In the genomic region with DNA sequence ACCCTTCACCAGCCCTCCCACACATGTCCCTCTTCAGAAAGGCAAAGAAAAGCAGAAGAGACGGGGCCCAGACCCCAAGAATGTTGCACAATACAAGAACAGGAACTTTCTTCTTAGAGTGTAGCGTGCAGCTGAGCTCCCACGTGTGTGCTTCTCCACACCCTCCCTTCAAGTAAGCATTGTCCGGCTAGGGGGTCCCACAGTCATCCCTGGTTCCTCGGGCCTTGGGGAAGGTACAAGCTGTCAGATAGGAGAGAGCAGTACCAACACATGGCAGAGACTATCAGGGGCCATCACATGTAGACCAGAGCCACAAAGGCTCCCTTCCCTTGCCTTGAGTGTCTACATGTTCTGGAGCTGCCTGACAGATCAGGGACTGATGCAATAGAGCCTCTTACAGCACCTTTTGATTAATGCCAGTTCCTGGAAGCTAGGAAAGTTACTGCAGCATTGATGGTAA, we compare ENCODE assay signal across 19 mouse cellular contexts. TPM values are rescaled to one million over a fixed set of nuclear protein-coding genes. Genes with fewer than 3 reads are reported as not detected.
A peak's percentile ranks its signal among the peaks of the same experiment; 100 is the strongest.
DNase-seq lines count a peak whose midpoint lies in the region; ATAC-seq and TF ChIP-seq lines count a peak whose summit lies in the region.
"Had no signal": no experiment of that assay in that cellular context is flagged by ENCODE, and none has a peak within 500 bp of the region (broad histone marks: within the 10 kb centered on the region; RNA-seq: fewer than 3 reads in every experiment).

No protein-coding gene starts in this region.

- no peaks in the 10 kb centered on the region for H3K36me3 ChIP-seq in forebrain, embryonic 10.5 days (replicated peaks)
- H3K36me3 ChIP-seq in forebrain, embryonic 15.5 days: no peaks in the 10 kb centered on the region
- H3K36me3 ChIP-seq in lung, postnatal 0 days (ENCODE audit: insufficient read depth, low read length): no peaks in the 10 kb centered on the region
- H3K36me3 ChIP-seq: embryonic facial prominence, embryonic 15.5 days; G1E; limb, embryonic 12.5 days had no signal

- no peak overlapping the region for H3K4me3 ChIP-seq in forebrain, embryonic 10.5 days
- H3K4me3 ChIP-seq in forebrain, embryonic 15.5 days: no peak overlapping the region
- H3K4me3 ChIP-seq in lung, postnatal 0 days (ENCODE audit: low read depth, low read length): no peak overlapping the region
- H3K4me3 ChIP-seq in lung, adult 2 months (replicated peaks; ENCODE audit: extremely low read depth, low read depth, low read length): no peak overlapping the region
- H3K4me3 ChIP-seq: embryonic facial prominence, embryonic 15.5 days; limb, embryonic 12.5 days; myocyte had no signal

- no peak for ATAC-seq in forebrain, embryonic 15.5 days (replicated peaks)
- peak; percentile 54 for ATAC-seq in lung, postnatal 0 days
- ATAC-seq in common myeloid progenitor, adult 5-6 weeks (replicated peaks; ENCODE audit: low read depth, poor library complexity, severe bottlenecking): peak; percentile 75
- ATAC-seq: activated CD4-positive, CD25-positive, alpha-beta regulatory T cell, adult 4 months; forebrain, postnatal 0 days; hindbrain, embryonic 16.5 days had no signal

- 78% methylated on average over 5 of the region's 5 CpGs for WGBS in forebrain, embryonic 10.5 days
- 60% methylated on average over 5 of the region's 5 CpGs for WGBS in forebrain, embryonic 15.5 days
- 53% methylated on average over 5 of the region's 5 CpGs for WGBS in lung, postnatal 0 days
- WGBS in lung, adult 2 months: 49% methylated on average over 5 of the region's 5 CpGs

- H3K4me2 ChIP-seq in forebrain, embryonic 15.5 days (replicated peaks): no peak overlapping the region
- no peak overlapping the region for H3K4me2 ChIP-seq in lung, postnatal 0 days (replicated peaks; ENCODE audit: low read depth, low read length)
- H3K4me2 ChIP-seq: embryonic facial prominence, embryonic 15.5 days; limb, embryonic 12.5 days had no signal

- no peak overlapping the region for H3K9ac ChIP-seq in forebrain, embryonic 15.5 days (replicated peaks)
- no peak overlapping the region for H3K9ac ChIP-seq in lung, postnatal 0 days (replicated peaks; ENCODE audit: low read depth)
- H3K9ac ChIP-seq: embryonic facial prominence, embryonic 15.5 days; forebrain, postnatal 0 days; limb, embryonic 12.5 days had no signal

- H3K4me1 ChIP-seq in forebrain, embryonic 10.5 days: peaks cover 59% of the 10 kb centered on the region
- H3K4me1 ChIP-seq in forebrain, embryonic 15.5 days: peaks cover 31% of the 10 kb centered on the region
- no peaks in the 10 kb centered on the region; the same call in 1 of the 2 replicates for H3K4me1 ChIP-seq in lung, postnatal 0 days (ENCODE audit: insufficient read depth, low read depth, low read length)
- peaks cover 3% of the 10 kb centered on the region; the same call in 1 of the 2 replicates for H3K4me1 ChIP-seq in lung, adult 2 months (ENCODE audit: control insufficient read depth, insufficient read depth, low read length)

- H3K27me3 ChIP-seq in forebrain, embryonic 10.5 days (ENCODE audit: poor library complexity, severe bottlenecking): no peaks in the 10 kb centered on the region
- no peaks in the 10 kb centered on the region for H3K27me3 ChIP-seq in forebrain, embryonic 15.5 days
- H3K27me3 ChIP-seq in lung, postnatal 0 days (replicated peaks; ENCODE audit: insufficient read depth, low read length): no peaks in the 10 kb centered on the region
- H3K27me3 ChIP-seq: embryonic facial prominence, embryonic 15.5 days; limb, embryonic 12.5 days had no signal

- no peaks in the 10 kb centered on the region for H3K9me3 ChIP-seq in forebrain, embryonic 10.5 days
- no peaks in the 10 kb centered on the region for H3K9me3 ChIP-seq in forebrain, embryonic 15.5 days
- H3K9me3 ChIP-seq in lung, postnatal 0 days (ENCODE audit: low read length): no peaks in the 10 kb centered on the region
- H3K9me3 ChIP-seq: embryonic facial prominence, embryonic 15.5 days; G1E; limb, embryonic 12.5 days had no signal

- TF ChIP-seq POLR2A in lung, adult 2 months (IDR thresholded peaks at IDR 0.05; ENCODE audit: borderline replicate concordance, extremely low read depth, low read depth, low read length): no peak

- peak overlapping the region; percentile 74 for H3K27ac ChIP-seq in forebrain, embryonic 10.5 days
- H3K27ac ChIP-seq in forebrain, embryonic 15.5 days (replicated peaks): no peak overlapping the region
- H3K27ac ChIP-seq in lung, postnatal 0 days (ENCODE audit: low read length): 0 out of 2 replicates have a peak overlapping the region, but pooled peaks have one; percentile 0
- H3K27ac ChIP-seq: embryonic facial prominence, embryonic 15.5 days; limb, embryonic 12.5 days had no signal

- no peak for TF ChIP-seq CTCF in lung, postnatal 0 days (IDR thresholded peaks at IDR 0.05)
- no peak for TF ChIP-seq CTCF in lung, adult 2 months (IDR thresholded peaks at IDR 0.05; ENCODE audit: insufficient read depth, low read length)

- DNase-seq in forebrain, embryonic 10.5 days (ENCODE audit: extremely low spot score, low spot score): no peak
- DNase-seq in lung, postnatal 0 days (ENCODE audit: low spot score): peak; percentile 73
- DNase-seq in lung, adult 2 months: no peak
- DNase-seq in monocyte, adult 2 months (ENCODE audit: low read depth in 1 of 2, low spot score in 2 of 2): peak; percentile 64 to 68
- DNase-seq in kidney, postnatal 4 days: no peak
- DNase-seq in thymus, postnatal 36 days: no peak
- DNase-seq: cerebellum, postnatal 10 days; forebrain, postnatal 0 days; gastrocnemius, postnatal 25 days; right cerebral cortex, postnatal 4 days; thymus, adult 18-20 months had no signal

- peak; percentile 66 for TF ChIP-seq EP300 in lung, postnatal 0 days (IDR thresholded peaks at IDR 0.05)

RNA-seq across cellular contexts. Expression of a gene that starts 27.3 kb away (rescaled TPM):
- 1.9 and 2.8 TPM in 2 replicates for polyA plus RNA-seq in forebrain, embryonic 10.5 days (2016; fragmentation: Nextera tagmentation; extraction: Ambion mirVana)
- polyA plus RNA-seq in forebrain, embryonic 15.5 days (2015; fragmentation: Nextera tagmentation; extraction: Ambion mirVana): 4.9 and 5.3 TPM in 2 replicates
- polyA plus RNA-seq in lung, postnatal 0 days (2015; fragmentation: Nextera tagmentation; extraction: Ambion mirVana): 2.3 TPM in 2 replicates
- 20.7 and 21.9 TPM in 2 replicates for polyA plus RNA-seq in lung, adult 2 months (2012; rRNA removed)
- total RNA-seq in common myeloid progenitor, adult 5-6 weeks (2017): 7.4 and 7.9 TPM in 2 replicates

Comparison
In these comparisons a context has a peak if more than half of its experiments do, and no peak if none do; other contexts are left out.
1. DNase-seq: peak in lung, postnatal 0 days (single experiment) and monocyte, adult 2 months (2 of 2); none in forebrain, embryonic 10.5 days (single experiment), lung, adult 2 months (single experiment), kidney, postnatal 4 days (0 of 2) and thymus, postnatal 36 days (0 of 2).